27 mouse cellular contexts compared by ENCODE assay signal in the genomic region with DNA sequence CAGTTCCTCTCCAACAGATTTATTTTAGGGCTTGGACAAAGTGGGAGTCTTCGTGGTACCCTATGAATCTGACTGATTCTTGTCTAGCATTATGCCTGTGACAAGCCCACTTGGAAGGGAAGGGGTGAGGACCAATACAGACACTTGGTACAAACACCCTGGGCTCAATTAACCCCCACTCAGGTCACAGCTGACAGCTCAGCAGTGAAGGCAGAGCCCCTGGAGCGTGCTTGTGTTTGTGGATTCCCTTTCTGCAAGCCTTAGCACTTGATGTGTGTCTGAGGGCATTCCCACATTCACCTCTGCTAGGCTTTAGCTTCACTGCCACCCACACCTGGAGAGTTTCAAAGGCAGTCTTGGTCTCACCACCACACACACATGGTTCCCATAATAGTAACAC.
"Had no signal": no experiment of that assay in that cellular context is flagged by ENCODE, and none has a peak within 500 bp of the region (broad histone marks: within the 10 kb centered on the region; RNA-seq: fewer than 3 reads in every experiment).

No protein-coding gene starts in this region.

- H3K9me3 ChIP-seq: heart, embryonic 10.5 days; hindbrain, embryonic 10.5 days; hindbrain, embryonic 12.5 days; intestine, embryonic 15.5 days; limb, embryonic 13.5 days; limb, embryonic 15.5 days; liver, embryonic 12.5 days had no signal

- DNase-seq: gastrocnemius, adult 2 months; gastrocnemius, postnatal 10 days; gastrocnemius, postnatal 25 days; heart, adult 18-20 months; heart, postnatal 10 days; heart, postnatal 4 days; kidney, adult 18-20 months; kidney, adult 8-10 months; kidney, postnatal 14 days; kidney, postnatal 36 days; layer of hippocampus, adult 9-11 months; layer of hippocampus, postnatal 36 days; left cerebral cortex, postnatal 4 days had no signal

- H3K4me2 ChIP-seq: heart, embryonic 12.5 days; hindbrain, embryonic 12.5 days; hindbrain, embryonic 14.5 days; intestine, embryonic 15.5 days; limb, embryonic 13.5 days; limb, embryonic 15.5 days; liver, embryonic 12.5 days had no signal

- ATAC-seq: hindbrain, embryonic 16.5 days; inflammation-experienced regulatory T-cells, adult 6 months; intestine, embryonic 15.5 days; intestine, postnatal 0 days; liver, embryonic 12.5 days had no signal

- H3K36me3 ChIP-seq: heart, embryonic 10.5 days; heart, embryonic 12.5 days; hindbrain, embryonic 10.5 days; hindbrain, embryonic 12.5 days; intestine, embryonic 15.5 days; limb, embryonic 13.5 days; limb, embryonic 15.5 days; liver, embryonic 12.5 days had no signal

- H3K9ac ChIP-seq: heart, embryonic 12.5 days; hindbrain, embryonic 12.5 days; hindbrain, embryonic 14.5 days; intestine, embryonic 15.5 days; limb, embryonic 13.5 days; limb, embryonic 15.5 days; liver, embryonic 12.5 days; liver, embryonic 14.5 days had no signal

- H3K27ac ChIP-seq: gastrocnemius, adult 2 months; heart, embryonic 10.5 days; hindbrain, embryonic 10.5 days; hindbrain, embryonic 12.5 days; hindbrain, embryonic 14.5 days; intestine, embryonic 15.5 days; kidney, postnatal 0 days; limb, embryonic 13.5 days; limb, embryonic 15.5 days; liver, embryonic 12.5 days; liver, embryonic 14.5 days had no signal

- H3K4me3 ChIP-seq: gastrocnemius, adult 2 months; heart, embryonic 10.5 days; heart, embryonic 12.5 days; hindbrain, embryonic 10.5 days; hindbrain, embryonic 12.5 days; intestine, embryonic 15.5 days; limb, embryonic 13.5 days; limb, embryonic 15.5 days; liver, embryonic 12.5 days had no signal
